Mouse (Mus musculus): Measurements from ENCODE around the gene Nfatc2ip. TPM values are rescaled to one million over a fixed set of nuclear protein-coding genes. Genes with fewer than 3 reads are reported as not detected.

Gene Nfatc2ip
- 1 to 10 TPM in 1 of 2 experiments, under 1 TPM in 1; 0.76 to 2.2 TPM for polyA plus RNA-seq (2012; fragmentation: generic; extraction: Trizol)

GRCm38 (mm10) chr7:126396298-126397119 is at the start of gene Nfatc2ip:
Gene Nfatc2ip, minus strand, starts transcription at chr7:126396737.

GRCm38 (mm10) chr7:126428631-126429502 is 32.3 kb upstream of the Nfatc2ip start, which contains the start of gene Rabep2:
Gene Rabep2, plus strand, starts transcription at chr7:126428759.

GRCm38 (mm10) chr7:126414725-126415124 is 18.2 kb upstream of the Nfatc2ip start, which contains the start of gene Cd19:
Gene Cd19, minus strand, starts transcription at chr7:126414889.

GRCm38 (mm10) chr7:126377278-126378158 is 19.0 kb downstream of the Nfatc2ip start, which contains the start of gene Spns1:
Gene Spns1, minus strand, starts transcription at chr7:126377450.

GRCm38 (mm10) chr7:126369393-126369792 is 27.1 kb downstream of the Nfatc2ip start, which contains the start of gene Lat:
Gene Lat, minus strand, starts transcription at chr7:126369570.

Other genes starting within 250 kb of the Nfatc2ip start
- gene Xpo6, start 196.2 kb downstream of the Nfatc2ip start, polyA plus RNA-seq (2012; fragmentation: generic; extraction: Trizol), result 10 to 100 TPM; 40.5 to 85.3 TPM
- gene Sbk1, start 124.1 kb downstream of the Nfatc2ip start, polyA plus RNA-seq (2012; fragmentation: generic; extraction: Trizol), result 1 to 10 TPM; 2.4 to 7.4 TPM
- under 1 TPM; 0.06 to 0.24 TPM for gene Lat, start 27.2 kb downstream of the Nfatc2ip start, polyA plus RNA-seq (2012; fragmentation: generic; extraction: Trizol)
- gene Spns1, start 19.3 kb downstream of the Nfatc2ip start, polyA plus RNA-seq (2012; fragmentation: generic; extraction: Trizol), result 10 to 100 TPM; 29.3 to 68.5 TPM
- gene Cd19, start 18.2 kb upstream of the Nfatc2ip start, polyA plus RNA-seq (2012; fragmentation: generic; extraction: Trizol), result not detected
- gene Rabep2, start 32.0 kb upstream of the Nfatc2ip start, polyA plus RNA-seq (2012; fragmentation: generic; extraction: Trizol), result 10 to 100 TPM; 11.8 to 23.9 TPM
- under 1 TPM; 0.06 to 0.48 TPM for gene Atp2a1, start 66.4 kb upstream of the Nfatc2ip start, polyA plus RNA-seq (2012; fragmentation: generic; extraction: Trizol)
- 10 to 100 TPM; 10.5 to 37.6 TPM for gene Sh2b1, start 78.7 kb upstream of the Nfatc2ip start, polyA plus RNA-seq (2012; fragmentation: generic; extraction: Trizol)
- gene Tufm, start 90.6 kb upstream of the Nfatc2ip start, polyA plus RNA-seq (2012; fragmentation: generic; extraction: Trizol), result 100 to 1,000 TPM; 113 to 212 TPM
- 10 to 100 TPM; 26.2 to 51.5 TPM for gene Atxn2l, start 106.7 kb upstream of the Nfatc2ip start, polyA plus RNA-seq (2012; fragmentation: generic; extraction: Trizol)
- 100 to 1,000 TPM in 1 of 2 experiments, 10 to 100 TPM in 1; 71.1 to 121 TPM for gene Eif3c, start 169.7 kb upstream of the Nfatc2ip start, polyA plus RNA-seq (2012; fragmentation: generic; extraction: Trizol)
- gene Apobr, start 188.2 kb upstream of the Nfatc2ip start, polyA plus RNA-seq (2012; fragmentation: generic; extraction: Trizol), result under 1 TPM; 0.28 to 0.60 TPM
- under 1 TPM; 0.26 to 0.27 TPM for gene Cln3, start 189.1 kb upstream of the Nfatc2ip start, polyA plus RNA-seq (2012; fragmentation: generic; extraction: Trizol)
- gene Il27, start 198.2 kb upstream of the Nfatc2ip start, polyA plus RNA-seq (2012; fragmentation: generic; extraction: Trizol), result not detected
- gene Nupr1, start 234.1 kb upstream of the Nfatc2ip start, polyA plus RNA-seq (2012; fragmentation: generic; extraction: Trizol), result 100 to 1,000 TPM in 1 of 2 experiments, 10 to 100 TPM in 1; 12.1 to 109 TPM